9 mouse cellular contexts compared by ENCODE assay signal in genomic region chr1:98189991-98190471, GRCm38 (mm10).
DNase-seq lines count a peak whose midpoint lies in the region; ATAC-seq and TF ChIP-seq lines count a peak whose summit lies in the region.
"Had no signal": no experiment of that assay in that cellular context is flagged by ENCODE, and none has a peak within 500 bp of the region (broad histone marks: within the 10 kb centered on the region; RNA-seq: fewer than 3 reads in every experiment).

No protein-coding gene starts in this region.

- no peak for TF ChIP-seq POLR2A in thymus, adult 2 months (IDR thresholded peaks at IDR 0.05; ENCODE audit: control insufficient read depth, extremely low read depth, insufficient read depth, low read length, poor library complexity)

- H3K27ac ChIP-seq in forebrain, embryonic 14.5 days (ENCODE audit: low read depth, low read length) = peak overlapping the region; percentile 81
- no peak overlapping the region; the same call in 1 of the 2 replicates for H3K27ac ChIP-seq in neural tube, embryonic 12.5 days
- no peak overlapping the region for H3K27ac ChIP-seq in thymus, adult 2 months (ENCODE audit: control insufficient read depth, insufficient read depth, low read length)

- peak; percentile 97 for ATAC-seq in forebrain, embryonic 14.5 days
- peak; percentile 98 for ATAC-seq in neural tube, embryonic 12.5 days (ENCODE audit: low FRiP score, low read depth)
- ATAC-seq in megakaryocyte, adult 5-6 weeks (ENCODE audit: poor library complexity, severe bottlenecking) = no peak
- no peak for ATAC-seq in inflammation-experienced regulatory T-cells, adult 6 months
- ATAC-seq: Patski had no signal

- H3K9me3 ChIP-seq in forebrain, embryonic 14.5 days (replicated peaks; ENCODE audit: control insufficient read depth, low read length) = no peaks in the 10 kb centered on the region
- H3K9me3 ChIP-seq in neural tube, embryonic 12.5 days = no peaks in the 10 kb centered on the region

- H3K27me3 ChIP-seq in forebrain, embryonic 14.5 days (replicated peaks; ENCODE audit: control insufficient read depth, insufficient read depth, low read length) = no peaks in the 10 kb centered on the region
- no peaks in the 10 kb centered on the region for H3K27me3 ChIP-seq in neural tube, embryonic 12.5 days (replicated peaks)
- no peaks in the 10 kb centered on the region for H3K27me3 ChIP-seq in thymus, adult 2 months (ENCODE audit: control insufficient read depth, insufficient read depth, low read length)

- no peak overlapping the region for H3K9ac ChIP-seq in forebrain, embryonic 14.5 days (ENCODE audit: low read length)
- no peak overlapping the region for H3K9ac ChIP-seq in neural tube, embryonic 12.5 days

- H3K4me2 ChIP-seq in forebrain, embryonic 14.5 days (ENCODE audit: low read length) = peak overlapping the region; percentile 8; the same call in 1 of the 2 replicates
- 0 out of 2 replicates have a peak overlapping the region, but pooled peaks have one; percentile 2 for H3K4me2 ChIP-seq in neural tube, embryonic 12.5 days (replicated peaks)

- H3K4me3 ChIP-seq in forebrain, embryonic 14.5 days (ENCODE audit: low read depth, low read length) = no peak overlapping the region
- no peak overlapping the region for H3K4me3 ChIP-seq in neural tube, embryonic 12.5 days
- no peak overlapping the region for H3K4me3 ChIP-seq in thymus, adult 2 months (ENCODE audit: control insufficient read depth, insufficient read depth, low read length)

- TF ChIP-seq CTCF in thymus, adult 2 months (IDR thresholded peaks at IDR 0.05; ENCODE audit: borderline replicate concordance, control insufficient read depth, extremely low read depth, insufficient read depth, low read length, poor library complexity) = no peak

- H3K4me1 ChIP-seq in forebrain, embryonic 14.5 days (ENCODE audit: control insufficient read depth, insufficient read depth, low read length) = peaks cover 34% of the 10 kb centered on the region
- peaks cover 20% of the 10 kb centered on the region for H3K4me1 ChIP-seq in neural tube, embryonic 12.5 days
- no peaks in the 10 kb centered on the region for H3K4me1 ChIP-seq in thymus, adult 2 months (replicated peaks; ENCODE audit: control insufficient read depth, insufficient read depth, low read length)

- 4% methylated on average over 6 of the region's 6 CpGs for WGBS in forebrain, embryonic 14.5 days
- WGBS in neural tube, embryonic 12.5 days = 16% methylated on average over 6 of the region's 6 CpGs
- WGBS in thymus, adult 2 months = 89% methylated on average over 6 of the region's 6 CpGs

- DNase-seq in lung, postnatal 14 days = peak; percentile 6
- no peak for DNase-seq in lung, postnatal 4 days
- peak; percentile 96 for DNase-seq in forebrain, embryonic 14.5 days (ENCODE audit: low spot score)
- peak; percentile 58 to 91 for DNase-seq in layer of hippocampus, postnatal 14 days (ENCODE audit: low spot score in 2 of 2)
- no peak for DNase-seq in thymus, adult 2 months

- H3K36me3 ChIP-seq in forebrain, embryonic 14.5 days (ENCODE audit: control insufficient read depth, insufficient read depth, low read length) = no peaks in the 10 kb centered on the region
- H3K36me3 ChIP-seq in neural tube, embryonic 12.5 days = no peaks in the 10 kb centered on the region
- no peaks in the 10 kb centered on the region for H3K36me3 ChIP-seq in thymus, adult 2 months (ENCODE audit: control insufficient read depth, insufficient read depth, low read length)

Comparison
In these comparisons a context has a peak if more than half of its experiments do, and no peak if none do; other contexts are left out.
1. DNase-seq: peak in lung, postnatal 14 days (single experiment), forebrain, embryonic 14.5 days (single experiment) and layer of hippocampus, postnatal 14 days (2 of 2); none in lung, postnatal 4 days (0 of 2) and thymus, adult 2 months (single experiment).
2. ATAC-seq: peak in forebrain, embryonic 14.5 days (single experiment) and neural tube, embryonic 12.5 days (single experiment); none in megakaryocyte, adult 5-6 weeks (single experiment) and inflammation-experienced regulatory T-cells, adult 6 months (single experiment).